Mouse (Mus musculus) Patski (cell line): ENCODE data around the gene Tctex1d1. TPM values are rescaled to one million over a fixed set of nuclear protein-coding genes. Genes with fewer than 3 reads are reported as not detected.

Experiments
- ATAC-seq: fragments of 100-300 bp; one replicate; pipeline ENCODE4 v1.8.0; 2021
- CTCF ChIA-PET: fragments of 350-600 bp; sonication (Branson Sonifier 250); formaldehyde crosslinking; loops from one replicate; lab custom pipeline; 2022; ENCODE audit warnings: inconsistent platforms; lab: Charles Lee
- POLR2A ChIA-PET: fragments of 350-600 bp; sonication (Branson Sonifier 250); formaldehyde crosslinking; loops from one replicate; lab custom pipeline; 2022; ENCODE audit warnings: antibody characterized with exemption, inconsistent platforms; lab: Charles Lee
- DNase-seq: peaks from one replicate; pipeline ENCODE4 v3.0.0-alpha.2; 2011; ENCODE audit warnings: low read depth, low spot score
- H3K27me3 ChIP-seq: fragments of 371-371 bp; one replicate; pipeline ENCODE4 v1.5.1; 2021
- CTCF ChIP-seq: fragments of 100-300 bp; IDR thresholded peaks from one replicate; pipeline ENCODE4 v1.5.1; 2021
- in situ Hi-C: fragments of 300-500 bp; cut with MboI; formaldehyde crosslinking; loops from 3 replicates; pipeline ENCODE4 v1.11.1; 2018; ENCODE audit warnings: low pct_unique_long_range_greater_than_20kb, mixed read lengths
- polyA plus RNA-seq: library from polyadenylated mRNA; unstranded; gene quantifications from one replicate; pipeline ENCODE4 v1.2.3, GENCODE M21; 2021

The Tctex1d1 gene
- polyA plus RNA-seq, 1 experiment from 2014 or later: not detected

GRCm38 (mm10) chr4:102987325-102987724 lies 8.9 kb downstream of the Tctex1d1 start:
- ATAC-seq (no peak), DNase-seq (no peak)
- no peaks in the 10 kb centered on the region for H3K27me3 ChIP-seq
- POLR2A ChIA-PET: no interaction called here
- CTCF ChIA-PET: interaction anchor here (0.7 to 2.1 kb wide), 7 partner anchors 10 to 159 kb away, joined by 3 to 7 read pairs (median 4); no protein-coding TSS in a partner anchor
- in situ Hi-C loops: loop anchor here (5.0 to 10.0 kb wide), 2 partner anchors 160 to 357 kb away; no protein-coding TSS in a partner anchor
- no peak for TF ChIP-seq CTCF

GRCm38 (mm10) chr4:102987756-102988155 lies 9.3 kb downstream of the Tctex1d1 start:
- no peak for ATAC-seq

GRCm38 (mm10) chr4:102988526-102988925 lies 10.1 kb downstream of the Tctex1d1 start:
- POLR2A ChIA-PET: no interaction called here

More at GRCm38 (mm10) chr4:102987756-102988155, 9.3 kb downstream of the Tctex1d1 start:
- DNase-seq: no peak
- H3K27me3 ChIP-seq: no peaks in the 10 kb centered on the region
- ChIA-PET CTCF (interaction anchor here (0.7 to 2.0 kb wide), 5 partner anchors 10 to 48 kb away, joined by 3 to 7 read pairs (median 3); no protein-coding TSS in a partner anchor), POLR2A (no interaction called here)
- in situ Hi-C loops: loop anchor here (5.0 to 10.0 kb wide), 2 partner anchors 160 to 357 kb away; no protein-coding TSS in a partner anchor
- TF ChIP-seq CTCF: no peak

GRCm38 (mm10) chr4:102989391-102989790 lies 11.0 kb downstream of the Tctex1d1 start:
- ChIA-PET POLR2A (no interaction called here), CTCF (no interaction called here)
- no peak for TF ChIP-seq CTCF
- ATAC-seq (no peak), DNase-seq (no peak)
- in situ Hi-C loops: loop anchor here (5.0 to 10.0 kb wide), 2 partner anchors 158 to 355 kb away; no protein-coding TSS in a partner anchor
- H3K27me3 ChIP-seq: no peaks in the 10 kb centered on the region

More at GRCm38 (mm10) chr4:102988526-102988925, 10.1 kb downstream of the Tctex1d1 start:
- CTCF ChIA-PET: no interaction called here
- H3K27me3 ChIP-seq: no peaks in the 10 kb centered on the region
- in situ Hi-C loops: loop anchor here (5.0 to 10.0 kb wide), 2 partner anchors 159 to 356 kb away; no protein-coding TSS in a partner anchor
- TF ChIP-seq CTCF: no peak
- ATAC-seq (no peak), DNase-seq (no peak)

- no peaks in the 10 kb centered on the region for H3K27me3 ChIP-seq
- ChIA-PET CTCF (no interaction called here), POLR2A (no interaction called here)
- no peak for TF ChIP-seq CTCF
- in situ Hi-C loops: no loop called here
- no peak for ATAC-seq
- no peak for DNase-seq
Observed at GRCm38 (mm10) chr4:102990016-102990415, 11.6 kb downstream of the Tctex1d1 start.

- CTCF ChIA-PET: no interaction called here
- POLR2A ChIA-PET: no interaction called here
- no peak for TF ChIP-seq CTCF
- no peak for ATAC-seq
- no peaks in the 10 kb centered on the region for H3K27me3 ChIP-seq
- in situ Hi-C loops: no loop called here
- DNase-seq: no peak
Observed at GRCm38 (mm10) chr4:102990595-102991340, 12.4 kb downstream of the Tctex1d1 start.

GRCm38 (mm10) chr4:102991685-102992084 lies 13.3 kb downstream of the Tctex1d1 start:
- TF ChIP-seq CTCF: no peak
- ATAC-seq: no peak
- POLR2A ChIA-PET: no interaction called here
- in situ Hi-C loops: no loop called here
- no peak for DNase-seq
- CTCF ChIA-PET: no interaction called here
- H3K27me3 ChIP-seq: no peaks in the 10 kb centered on the region

GRCm38 (mm10) chr4:103004681-103005080 lies 26.3 kb downstream of the Tctex1d1 start:
- DNase-seq (no peak), ATAC-seq (no peak)
- ChIA-PET POLR2A (no interaction called here), CTCF (no interaction called here)
- in situ Hi-C loops: no loop called here
- TF ChIP-seq CTCF: no peak
- H3K27me3 ChIP-seq: peaks cover 16% of the 10 kb centered on the region

GRCm38 (mm10) chr4:103005190-103005945 lies 27.0 kb downstream of the Tctex1d1 start:
- ChIA-PET CTCF (interaction anchor here (1.9 kb wide), 1 partner anchor 18 kb away, joined by 7 read pairs; no protein-coding TSS in a partner anchor), POLR2A (no interaction called here)
- peaks cover 16% of the 10 kb centered on the region for H3K27me3 ChIP-seq
- no peak for DNase-seq
- no peak for ATAC-seq
- in situ Hi-C loops: no loop called here
- TF ChIP-seq CTCF: no peak

- POLR2A ChIA-PET: no interaction called here
- peaks cover 11% of the 10 kb centered on the region for H3K27me3 ChIP-seq
- no peak for TF ChIP-seq CTCF
- no peak for DNase-seq
- no peak for ATAC-seq
- CTCF ChIA-PET: interaction anchor here (1.9 kb wide), 1 partner anchor 19 kb away, joined by 7 read pairs; no protein-coding TSS in a partner anchor
- in situ Hi-C loops: no loop called here
Observed at GRCm38 (mm10) chr4:103006266-103006665, 27.9 kb downstream of the Tctex1d1 start.
